Mouse (Mus musculus) kidney, postnatal 0 days (tissue): ENCODE data around the gene Cbfa2t3. TPM values are rescaled to one million over a fixed set of nuclear protein-coding genes. Genes with fewer than 3 reads are reported as not detected.

ENCODE experiments used
- ATAC-seq: fragments of 200-750 bp; cut with Nextera tagmentation; replicated peaks from 2 replicates; pipeline ENCODE4 v1.8.0; 2017; ENCODE audit warnings: low read depth, moderate number of reproducible peaks, moderate TSS enrichment, moderate library complexity; ENCODE audit not compliant: low FRiP score
- DNase-seq: peaks from one replicate; pipeline ENCODE4 v3.0.0-alpha.2; 2016; ENCODE audit warnings: low spot score
- H3K27ac ChIP-seq: fragments of 300-500 bp; sonication (generic); 2 replicates; pipeline ENCODE4 v1.5.1; 2014; ENCODE audit warnings: mild to moderate bottlenecking
- H3K27me3 ChIP-seq: fragments of 300-500 bp; sonication (generic); 2 replicates; pipeline ENCODE4 v1.6.1; 2014; ENCODE audit warnings: low read length, mixed read lengths; ENCODE audit not compliant: insufficient read depth
- H3K36me3 ChIP-seq: fragments of 300-500 bp; sonication (generic); 2 replicates; pipeline ENCODE4 v1.6.1; 2014; ENCODE audit warnings: low read length, mixed read lengths; ENCODE audit not compliant: insufficient read depth
- H3K4me1 ChIP-seq: fragments of 300-500 bp; sonication (generic); replicated peaks from 2 replicates; pipeline ENCODE4 v1.6.1; 2014; ENCODE audit warnings: antibody characterized with exemption, low read length, mixed read lengths; ENCODE audit not compliant: insufficient read depth
- H3K4me2 ChIP-seq: fragments of 300-500 bp; sonication (generic); 2 replicates; pipeline ENCODE4 v1.6.1; 2014; ENCODE audit warnings: mild to moderate bottlenecking, low read length, moderate library complexity, mixed read lengths
- H3K4me3 ChIP-seq: fragments of 300-500 bp; sonication (generic); replicated peaks from 2 replicates; pipeline ENCODE4 v1.5.1; 2014; ENCODE audit warnings: low read depth, low read length
- H3K9ac ChIP-seq: fragments of 300-500 bp; sonication (generic); 2 replicates; pipeline ENCODE4 v1.6.1; 2014; ENCODE audit warnings: low read depth, low read length
- H3K9me3 ChIP-seq: fragments of 300-500 bp; sonication (generic); replicated peaks from 2 replicates; pipeline ENCODE4 v1.6.1; 2016; ENCODE audit warnings: low read length, inconsistent platforms, mixed read lengths
- CTCF ChIP-seq: IDR thresholded peaks from 2 replicates; pipeline ENCODE4 v1.5.1; 2016; ENCODE audit warnings: antibody characterized with exemption, low read depth, mild to moderate bottlenecking, moderate library complexity
- WGBS: fragments of 180-500 bp; shearing (Covaris S2); extraction: QIAGEN DNeasy Blood & Tissue Kit; methylation state at CpG from one replicate; pipeline ENCODE4 v1.1.7; 2014; 5-methylcytosine and 5-hydroxymethylcytosine counted together
- polyA plus RNA-seq: library from polyadenylated mRNA; unstranded; fragments of >200 nt; fragmentation: Nextera tagmentation; extraction: Ambion mirVana; gene quantifications from 2 replicates; pipeline ENCODE4 v1.2.1, GENCODE M21; 2015

Cbfa2t3 gene
- polyA plus RNA-seq, 1 experiment from 2014 or later, result 3.6 TPM

DNA sequence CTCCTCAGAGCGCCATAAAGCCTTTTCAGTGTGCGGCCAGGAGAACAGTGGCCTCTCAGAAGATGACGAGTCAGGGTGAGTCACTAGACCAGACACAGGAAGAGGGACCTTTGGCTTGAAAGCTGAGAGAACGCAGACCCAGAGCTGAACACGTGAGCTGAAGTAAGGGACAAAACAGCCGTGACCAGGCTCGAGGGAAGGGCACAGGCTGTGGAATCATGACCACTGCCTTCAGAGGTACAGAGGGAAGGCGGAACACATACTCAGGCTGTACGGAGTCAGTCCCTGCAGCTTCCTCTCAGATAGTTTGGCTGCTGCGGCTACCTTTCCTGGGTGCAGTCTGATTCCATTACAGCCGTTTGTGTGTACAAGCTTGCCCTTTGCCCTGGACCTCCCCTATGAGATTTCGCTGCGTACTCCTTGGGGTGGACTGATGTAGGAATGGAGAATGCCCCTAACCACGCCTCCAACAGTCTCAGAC is 113.5 kb downstream of the Cbfa2t3 start:
- TF ChIP-seq CTCF, result no peak
- 0 out of 2 replicates have a peak, but pooled peaks cover 7% of the 10 kb centered on the region for H3K4me1 ChIP-seq
- WGBS, result 35% methylated on average over 14 of the region's 14 CpGs
- H3K27ac ChIP-seq, result 0 out of 2 replicates have a peak overlapping the region, but pooled peaks have one; percentile 37
- no peak overlapping the region for H3K4me2 ChIP-seq
- H3K27me3 ChIP-seq, result no peaks in the 10 kb centered on the region
- peak; percentile 33; the same call in 1 of the 2 replicates for ATAC-seq
- no peak overlapping the region for H3K4me3 ChIP-seq
- no peak overlapping the region for H3K9ac ChIP-seq
- H3K9me3 ChIP-seq, result no peaks in the 10 kb centered on the region
- no peaks in the 10 kb centered on the region for H3K36me3 ChIP-seq
- DNase-seq, result no peak

DNA sequence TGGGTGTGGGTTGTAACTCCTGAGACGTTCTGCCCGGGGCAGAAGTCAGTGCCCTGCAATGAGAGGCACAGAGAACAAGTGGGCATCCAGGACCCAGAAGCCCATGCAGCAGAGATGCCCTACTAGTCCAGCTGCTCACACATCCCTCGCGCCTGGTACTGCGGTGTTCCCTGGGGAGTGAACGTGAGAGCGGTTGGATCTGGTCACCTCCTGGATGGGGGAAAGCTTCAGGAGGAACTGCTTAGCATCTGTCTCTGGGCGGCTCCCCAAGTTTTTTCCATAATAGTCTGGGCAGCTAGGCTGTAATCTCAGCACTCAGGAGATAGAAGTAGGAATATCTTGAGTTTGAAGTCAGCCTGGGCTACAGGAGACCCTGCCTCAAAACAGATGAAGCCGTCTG is 113.9 kb downstream of the Cbfa2t3 start:
- Histone ChIP-seq H3K4me3 (no peak overlapping the region), H3K27ac (0 out of 2 replicates have a peak overlapping the region, but pooled peaks have one; percentile 37), H3K9me3 (no peaks in the 10 kb centered on the region), H3K27me3 (no peaks in the 10 kb centered on the region), H3K9ac (no peak overlapping the region), H3K36me3 (no peaks in the 10 kb centered on the region), H3K4me2 (no peak overlapping the region), H3K4me1 (0 out of 2 replicates have a peak, but pooled peaks cover 7% of the 10 kb centered on the region)
- ATAC-seq, result no peak
- 82% methylated on average over 9 of the region's 9 CpGs for WGBS
- no peak for TF ChIP-seq CTCF
- DNase-seq, result no peak

DNA sequence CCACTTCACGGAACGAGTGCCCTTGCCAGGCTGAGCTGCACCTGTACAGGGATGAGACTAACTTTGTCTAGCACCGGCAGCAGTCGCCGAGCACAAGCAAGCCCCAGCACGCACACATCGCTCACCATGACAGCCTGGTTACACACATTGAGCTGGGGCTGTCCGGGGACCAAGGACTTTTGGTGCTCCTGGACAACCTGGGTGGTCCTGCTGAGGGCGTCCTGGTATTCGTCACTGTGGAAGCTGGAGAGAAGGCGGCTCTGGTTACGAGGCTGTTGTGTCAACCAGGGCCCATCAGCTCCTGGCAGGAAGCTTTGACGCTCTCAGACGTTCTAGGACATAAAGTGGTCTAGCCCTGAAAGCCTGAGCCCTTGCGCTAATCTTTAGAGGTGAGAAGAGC is 118.0 kb downstream of the Cbfa2t3 start:
- ATAC-seq, result no peak
- H3K27ac ChIP-seq, result no peak overlapping the region
- H3K4me1 ChIP-seq, result peaks cover 22% of the 10 kb centered on the region
- H3K4me2 ChIP-seq, result no peak overlapping the region
- no peaks in the 10 kb centered on the region for H3K36me3 ChIP-seq
- no peak overlapping the region for H3K4me3 ChIP-seq
- H3K27me3 ChIP-seq, result no peaks in the 10 kb centered on the region
- WGBS, result 52% methylated on average over 14 of the region's 15 CpGs
- no peak for TF ChIP-seq CTCF
- no peak for DNase-seq
- no peaks in the 10 kb centered on the region for H3K9me3 ChIP-seq
- no peak overlapping the region for H3K9ac ChIP-seq

DNA sequence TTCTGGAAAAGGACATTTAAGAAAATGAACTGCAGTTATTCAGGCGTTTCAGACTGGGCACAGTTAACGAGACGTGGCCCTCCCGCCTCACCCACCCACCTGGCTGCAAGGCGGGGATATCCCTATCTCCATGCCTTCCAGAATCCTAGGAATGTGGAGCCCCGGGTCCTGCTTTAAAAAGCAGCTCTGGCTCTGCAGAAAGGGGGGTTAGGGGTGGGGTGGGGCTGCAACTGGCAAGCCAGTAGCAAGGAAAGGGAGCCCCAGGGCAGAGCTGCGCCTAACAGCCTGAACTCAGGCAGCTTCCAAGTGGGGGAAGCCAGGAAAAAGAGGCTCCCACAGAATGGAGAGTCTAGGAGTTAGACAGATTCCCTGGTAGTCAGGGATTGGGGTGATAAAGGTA is 119.7 kb downstream of the Cbfa2t3 start:
- H3K9me3 ChIP-seq, result no peaks in the 10 kb centered on the region
- H3K36me3 ChIP-seq, result no peaks in the 10 kb centered on the region
- peaks cover 26% of the 10 kb centered on the region for H3K4me1 ChIP-seq
- 43% methylated on average over 7 of the region's 7 CpGs for WGBS
- no peak for DNase-seq
- no peak overlapping the region for H3K4me3 ChIP-seq
- H3K27me3 ChIP-seq, result no peaks in the 10 kb centered on the region
- no peak overlapping the region for H3K9ac ChIP-seq
- no peak for ATAC-seq
- TF ChIP-seq CTCF, result no peak
- H3K27ac ChIP-seq, result no peak overlapping the region
- no peak overlapping the region; the same call in 1 of the 2 replicates for H3K4me2 ChIP-seq

DNA sequence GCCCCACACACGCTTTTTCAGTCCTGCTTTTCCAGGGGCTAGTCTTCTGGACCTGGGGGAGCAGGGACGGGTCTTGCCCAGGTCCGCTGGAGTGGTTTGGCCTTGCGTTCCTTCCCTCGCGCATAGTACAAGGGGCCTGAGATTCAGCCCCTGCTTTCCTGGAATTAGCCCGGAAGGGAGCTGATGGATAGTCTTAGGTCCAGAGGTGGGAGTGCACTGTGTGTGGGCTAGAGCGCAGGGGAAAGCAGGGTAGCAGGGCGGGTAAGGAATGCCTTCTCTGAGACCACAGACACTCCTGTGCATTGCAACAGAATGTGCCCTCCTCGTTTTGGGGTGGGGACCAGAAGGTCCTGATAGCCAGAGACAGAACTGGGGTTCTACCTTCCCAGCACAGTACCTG is 121.8 kb downstream of the Cbfa2t3 start:
- H3K9ac ChIP-seq, result peak overlapping the region; percentile 71
- peak overlapping the region; percentile 89 for H3K4me2 ChIP-seq
- WGBS, result 12% methylated on average over 10 of the region's 10 CpGs
- H3K27ac ChIP-seq, result no peak overlapping the region
- peaks cover 26% of the 10 kb centered on the region for H3K4me1 ChIP-seq
- no peaks in the 10 kb centered on the region for H3K9me3 ChIP-seq
- DNase-seq (peak; percentile 72), ATAC-seq (peak; percentile 12; the same call in 1 of the 2 replicates)
- H3K4me3 ChIP-seq, result no peak overlapping the region
- H3K27me3 ChIP-seq, result no peaks in the 10 kb centered on the region
- no peak for TF ChIP-seq CTCF
- H3K36me3 ChIP-seq, result peaks cover 7% of the 10 kb centered on the region

DNA sequence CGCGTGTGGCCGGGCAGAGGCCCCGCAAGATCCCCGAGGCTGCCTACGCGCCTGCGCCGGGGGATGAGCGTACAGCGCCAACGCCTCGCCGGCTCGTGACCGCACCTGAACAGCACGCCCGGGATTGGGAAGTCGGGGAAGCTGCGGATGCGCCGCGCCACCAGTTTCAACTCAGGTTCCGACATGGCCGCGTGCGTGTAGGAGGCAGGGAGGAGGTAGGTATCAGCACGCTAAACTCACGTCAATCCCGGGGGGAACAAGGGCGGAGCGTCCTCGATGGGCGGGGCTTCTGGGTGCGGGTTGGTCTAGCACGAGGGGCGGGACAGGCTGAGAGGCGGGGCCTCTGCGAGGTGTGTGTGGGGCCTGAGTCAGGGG is 122.3 kb downstream of the Cbfa2t3 start, which contains the start of gene Aprt:
TSS of gene Aprt (minus strand) at position 262 of the 375 bp plus-strand sequence.
- 0% methylated on average over 39 of the region's 39 CpGs for WGBS
- Histone ChIP-seq H3K4me1 (peaks cover 26% of the 10 kb centered on the region), H3K9ac (peak within 1 kb of the TSS; percentile 71), H3K27ac (peak within 1 kb of the TSS; percentile 83), H3K36me3 (peaks cover 12% of the 10 kb centered on the region), H3K4me3 (peak within 1 kb of the TSS; percentile 62), H3K27me3 (no peaks in the 10 kb centered on the region), H3K9me3 (no peaks in the 10 kb centered on the region), H3K4me2 (peak within 1 kb of the TSS; percentile 89)
- DNase-seq (peak; percentile 96), ATAC-seq (peak; percentile 82)
- TF ChIP-seq CTCF, result no peak
